Mouse (Mus musculus): Measurements from ENCODE around the gene Agpat4. TPM values are rescaled to one million over a fixed set of nuclear protein-coding genes. Genes with fewer than 3 reads are reported as not detected.
"Not testable (repeated sequence)": the region's sequence is repeated elsewhere in the genome, so short reads cannot be mapped to it uniquely, and the experiment has no call there.

The Agpat4 gene
- total and polyA plus RNA-seq, 2 experiments from 2014 or later, result 47.7 to 58.2 TPM

DNA sequence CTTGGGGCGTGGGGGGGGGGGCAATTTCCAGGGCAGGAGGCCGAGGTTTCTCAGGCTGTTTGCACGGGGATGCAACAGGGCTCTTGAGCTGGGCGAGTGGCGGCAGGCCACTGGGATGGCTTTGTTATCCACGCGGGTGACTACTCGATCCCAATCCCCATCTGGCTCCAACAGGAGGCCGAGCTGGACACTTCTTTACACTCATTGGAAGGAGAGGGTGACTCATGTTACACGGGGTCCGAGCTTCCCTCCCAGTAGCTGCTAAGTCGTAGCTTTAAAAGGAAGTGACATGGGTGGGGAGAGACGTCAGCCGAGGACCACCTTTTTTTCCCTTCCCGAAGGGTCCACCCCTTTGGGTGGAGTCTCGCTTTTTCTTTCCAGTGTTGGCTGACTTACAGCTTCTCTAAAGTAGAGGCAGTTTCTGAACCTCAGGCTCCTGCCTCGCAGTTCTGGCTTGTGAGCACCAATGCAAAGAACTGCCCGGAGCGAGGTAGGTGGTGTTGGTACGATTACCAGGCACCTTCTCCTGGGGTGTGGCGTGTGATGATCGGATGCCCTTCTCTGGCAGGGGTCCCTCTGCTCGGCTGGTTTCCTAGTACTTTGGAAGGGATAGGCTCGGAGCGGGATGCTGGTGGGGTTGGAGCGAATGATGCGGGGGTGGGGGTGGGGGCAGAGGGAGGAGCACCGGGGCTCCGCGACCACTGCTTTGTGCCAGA, 580 bp downstream of the Agpat4 start:
- 0% methylated on average over 30 of the region's 30 CpGs for WGBS

GRCm38 (mm10) chr17:12119675-12120074, 1.2 kb downstream of the Agpat4 start:
- Histone ChIP-seq H3K9ac (replicated peaks; ENCODE audit: low read length, poor library complexity, severe bottlenecking) (peak overlapping the region; percentile 74), H3K4me2 (ENCODE audit: low read depth, low read length, poor library complexity, severe bottlenecking) (peak overlapping the region; percentile 88), H3K4me1 (ENCODE audit: insufficient read depth, low read length) (no peaks in the 10 kb centered on the region), H3K27me3 (ENCODE audit: insufficient read depth, low read length) (no peaks in the 10 kb centered on the region), H3K36me3 (ENCODE audit: insufficient read depth, low read length) (no peaks in the 10 kb centered on the region), H3K27ac (ENCODE audit: low read depth, low read length) (peak overlapping the region; percentile 89), H3K4me3 (ENCODE audit: low read depth, low read length) (peak overlapping the region; percentile 66), H3K9me3 (ENCODE audit: low read length) (no peaks in the 10 kb centered on the region)
- TF ChIP-seq CTCF (IDR thresholded peaks at IDR 0.05), result no peak
- peak; percentile 73 for DNase-seq (ENCODE audit: low spot score)
- WGBS, result 0% methylated on average over 12 of the region's 12 CpGs
- ATAC-seq (ENCODE audit: low FRiP score), result peak; percentile 67

More for the DNA sequence above, 580 bp downstream of the Agpat4 start:
- H3K4me2 ChIP-seq (ENCODE audit: low read depth, low read length, poor library complexity, severe bottlenecking), result peak overlapping the region; percentile 88
- H3K27ac ChIP-seq (ENCODE audit: low read depth, low read length), result peak overlapping the region; percentile 89
- no peaks in the 10 kb centered on the region for H3K27me3 ChIP-seq (ENCODE audit: insufficient read depth, low read length)
- DNase-seq (ENCODE audit: low spot score) (peak; percentile 95), ATAC-seq (ENCODE audit: low FRiP score) (peak; percentile 94)
- H3K4me1 ChIP-seq (ENCODE audit: insufficient read depth, low read length), result no peaks in the 10 kb centered on the region
- H3K4me3 ChIP-seq (ENCODE audit: low read depth, low read length), result peak overlapping the region; percentile 66
- peak overlapping the region; percentile 74 for H3K9ac ChIP-seq (replicated peaks; ENCODE audit: low read length, poor library complexity, severe bottlenecking)
- H3K36me3 ChIP-seq (ENCODE audit: insufficient read depth, low read length), result no peaks in the 10 kb centered on the region
- no peak for TF ChIP-seq CTCF (IDR thresholded peaks at IDR 0.05)
- H3K9me3 ChIP-seq (ENCODE audit: low read length), result no peaks in the 10 kb centered on the region

DNA sequence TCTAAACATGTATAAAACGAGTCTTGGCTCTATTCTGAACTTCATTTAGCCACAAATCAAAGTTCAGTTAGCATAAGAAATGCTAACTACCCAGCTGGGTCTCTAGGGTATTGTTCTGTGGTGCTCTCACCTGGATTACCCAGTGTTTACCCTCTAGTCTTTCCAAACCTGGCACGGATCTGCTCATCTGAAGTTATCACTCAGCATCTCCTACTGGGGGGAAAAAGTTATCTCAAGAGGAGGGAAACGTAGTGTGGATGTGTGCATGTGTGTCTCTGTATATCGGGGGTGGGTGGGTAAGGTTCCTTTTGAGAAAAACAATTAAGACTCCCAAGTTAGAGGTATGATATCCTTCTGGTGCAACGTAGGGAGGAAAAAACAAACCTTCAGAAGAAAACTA, 1.8 kb downstream of the Agpat4 start:
- ATAC-seq (ENCODE audit: low FRiP score), result no peak

GRCm38 (mm10) chr17:12121226-12121794, 2.8 kb downstream of the Agpat4 start:
- Histone ChIP-seq H3K9ac (replicated peaks; ENCODE audit: low read length, poor library complexity, severe bottlenecking) (no peak overlapping the region), H3K4me1 (ENCODE audit: insufficient read depth, low read length) (no peaks in the 10 kb centered on the region), H3K4me2 (ENCODE audit: low read depth, low read length, poor library complexity, severe bottlenecking) (peak overlapping the region; percentile 15; the same call in 1 of the 2 replicates), H3K27me3 (ENCODE audit: insufficient read depth, low read length) (no peaks in the 10 kb centered on the region), H3K36me3 (ENCODE audit: insufficient read depth, low read length) (no peaks in the 10 kb centered on the region; the same call in 1 of the 2 replicates), H3K27ac (ENCODE audit: low read depth, low read length) (no peak overlapping the region), H3K9me3 (ENCODE audit: low read length) (no peaks in the 10 kb centered on the region), H3K4me3 (ENCODE audit: low read depth, low read length) (no peak overlapping the region)
- ATAC-seq (ENCODE audit: low FRiP score) (no peak), DNase-seq (ENCODE audit: low spot score) (no peak)
- TF ChIP-seq CTCF (IDR thresholded peaks at IDR 0.05), result no peak
- 91% methylated on average over 7 of the region's 7 CpGs for WGBS

More for the DNA sequence above, 1.8 kb downstream of the Agpat4 start:
- Histone ChIP-seq H3K27me3 (ENCODE audit: insufficient read depth, low read length) (no peaks in the 10 kb centered on the region), H3K4me3 (ENCODE audit: low read depth, low read length) (peak overlapping the region; percentile 66), H3K9me3 (ENCODE audit: low read length) (no peaks in the 10 kb centered on the region), H3K4me2 (ENCODE audit: low read depth, low read length, poor library complexity, severe bottlenecking) (peak overlapping the region; percentile 88), H3K9ac (replicated peaks; ENCODE audit: low read length, poor library complexity, severe bottlenecking) (peak overlapping the region; percentile 25; the same call in 1 of the 2 replicates), H3K4me1 (ENCODE audit: insufficient read depth, low read length) (no peaks in the 10 kb centered on the region), H3K36me3 (ENCODE audit: insufficient read depth, low read length) (no peaks in the 10 kb centered on the region; the same call in 1 of the 2 replicates), H3K27ac (ENCODE audit: low read depth, low read length) (no peak overlapping the region)
- WGBS, result 26% methylated on average over 5 of the region's 5 CpGs
- no peak for TF ChIP-seq CTCF (IDR thresholded peaks at IDR 0.05)
- DNase-seq (ENCODE audit: low spot score), result no peak

- not testable (repeated sequence) for H3K4me1 ChIP-seq (ENCODE audit: insufficient read depth, low read length); H3K9ac ChIP-seq (replicated peaks; ENCODE audit: low read length, poor library complexity, severe bottlenecking); H3K27ac ChIP-seq (ENCODE audit: low read depth, low read length); H3K4me3 ChIP-seq (ENCODE audit: low read depth, low read length); DNase-seq (ENCODE audit: low spot score); ATAC-seq (ENCODE audit: low FRiP score); H3K27me3 ChIP-seq (ENCODE audit: insufficient read depth, low read length); H3K4me2 ChIP-seq (ENCODE audit: low read depth, low read length, poor library complexity, severe bottlenecking); H3K9me3 ChIP-seq (ENCODE audit: low read length); H3K36me3 ChIP-seq (ENCODE audit: insufficient read depth, low read length)
- 93% methylated on average over 8 of the region's 9 CpGs for WGBS
Observed at GRCm38 (mm10) chr17:12122262-12122661, 3.8 kb downstream of the Agpat4 start.

DNA sequence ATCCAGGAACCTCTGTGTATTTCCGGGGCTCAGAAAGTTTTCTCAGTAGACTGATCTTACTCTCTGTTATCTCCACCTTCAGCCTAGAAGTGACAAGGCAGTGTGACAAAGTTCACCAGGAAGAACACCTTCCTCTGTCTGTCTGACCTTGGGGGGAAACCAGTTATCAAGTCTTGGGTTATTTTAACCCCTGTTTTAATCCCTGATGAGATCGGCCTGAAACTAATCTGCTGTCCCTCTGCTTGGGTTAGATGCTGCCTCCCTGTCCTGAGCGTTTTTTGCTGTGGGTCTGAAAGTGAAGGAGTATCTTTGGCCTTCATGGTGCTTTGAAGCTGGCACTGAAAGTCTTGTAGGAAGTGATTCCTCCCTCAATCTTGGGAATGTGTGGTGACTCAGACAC, 4.7 kb downstream of the Agpat4 start:
- Histone ChIP-seq H3K4me3 (ENCODE audit: low read depth, low read length) (no peak overlapping the region), H3K27me3 (ENCODE audit: insufficient read depth, low read length) (no peaks in the 10 kb centered on the region), H3K9ac (replicated peaks; ENCODE audit: low read length, poor library complexity, severe bottlenecking) (no peak overlapping the region), H3K36me3 (ENCODE audit: insufficient read depth, low read length) (peaks cover 4% of the 10 kb centered on the region), H3K9me3 (ENCODE audit: low read length) (no peaks in the 10 kb centered on the region), H3K4me2 (ENCODE audit: low read depth, low read length, poor library complexity, severe bottlenecking) (no peak overlapping the region), H3K4me1 (ENCODE audit: insufficient read depth, low read length) (no peaks in the 10 kb centered on the region), H3K27ac (ENCODE audit: low read depth, low read length) (no peak overlapping the region)
- 91% methylated on average over 3 of the region's 3 CpGs for WGBS
- TF ChIP-seq CTCF (IDR thresholded peaks at IDR 0.05), result no peak
- DNase-seq (ENCODE audit: low spot score) (no peak), ATAC-seq (ENCODE audit: low FRiP score) (no peak)
